ENCODE assay signal across 8 mouse cellular contexts in the genomic region with DNA sequence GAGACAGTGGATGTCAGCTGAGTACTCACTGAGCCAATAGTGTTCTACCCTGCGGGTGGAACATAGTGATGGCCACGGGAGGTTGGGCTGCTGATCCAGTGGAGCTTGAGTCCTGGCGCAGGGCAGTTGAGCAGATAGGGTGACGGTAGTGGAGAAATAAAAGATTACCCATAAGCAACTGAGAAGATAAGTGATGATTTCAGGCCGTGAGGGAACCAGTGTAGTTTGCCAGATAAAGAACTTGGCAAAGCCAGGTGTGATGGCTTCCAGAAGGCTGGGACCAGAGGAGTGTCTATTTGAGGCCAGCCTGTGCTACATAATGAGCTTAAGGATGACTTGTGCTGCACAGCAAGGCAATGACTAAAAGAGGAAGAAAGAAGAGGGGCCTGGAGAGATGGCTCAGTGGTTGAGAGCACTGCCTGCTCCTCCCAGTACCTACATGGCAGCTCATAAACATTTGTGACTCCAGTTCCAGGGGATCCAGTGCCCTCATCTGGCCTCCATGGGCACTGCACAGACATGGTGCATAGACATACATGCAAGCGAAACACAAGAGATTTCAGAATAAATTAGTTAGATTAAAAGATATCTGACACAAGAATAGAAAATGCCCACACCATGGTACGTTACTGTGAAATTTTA. TPM values are rescaled to one million over a fixed set of nuclear protein-coding genes. Genes with fewer than 3 reads are reported as not detected.
DNase-seq lines count a peak whose midpoint lies in the region; ATAC-seq and TF ChIP-seq lines count a peak whose summit lies in the region.

No protein-coding gene starts in this region.

- no peak overlapping the region for H3K4me3 ChIP-seq in forebrain, postnatal 0 days (ENCODE audit: low read depth, low read length)
- H3K4me3 ChIP-seq in forebrain, embryonic 10.5 days = no peak overlapping the region
- no peak overlapping the region for H3K4me3 ChIP-seq in embryonic fibroblast, embryonic 13.5 days (ENCODE audit: insufficient read depth, low read length)

- ATAC-seq in forebrain, postnatal 0 days = peak; percentile 88

- H3K36me3 ChIP-seq in forebrain, postnatal 0 days (ENCODE audit: insufficient read depth) = peaks cover 64% of the 10 kb centered on the region
- H3K36me3 ChIP-seq in forebrain, embryonic 10.5 days (replicated peaks) = peaks cover 60% of the 10 kb centered on the region

- peak; percentile 74 for DNase-seq in forebrain, postnatal 0 days
- DNase-seq in forebrain, embryonic 10.5 days (ENCODE audit: extremely low spot score, low spot score) = no peak
- peak; percentile 46 to 55 for DNase-seq in B cell, adult 2 months
- peak; percentile 54 to 70 for DNase-seq in adrenal gland, postnatal 36 days
- DNase-seq in kidney, postnatal 10 days = peak; percentile 73
- peak; percentile 38 to 45 for DNase-seq in lung, adult 18-20 months
- peak; percentile 43 to 75 for DNase-seq in spleen, postnatal 10 days (ENCODE audit: low spot score in 2 of 2)

- no peaks in the 10 kb centered on the region for H3K27me3 ChIP-seq in forebrain, postnatal 0 days (ENCODE audit: insufficient read depth, low read length)
- H3K27me3 ChIP-seq in forebrain, embryonic 10.5 days (ENCODE audit: poor library complexity, severe bottlenecking) = no peaks in the 10 kb centered on the region

- no peak overlapping the region for H3K27ac ChIP-seq in forebrain, postnatal 0 days (ENCODE audit: low read depth, low read length)
- no peak overlapping the region for H3K27ac ChIP-seq in forebrain, embryonic 10.5 days
- H3K27ac ChIP-seq in embryonic fibroblast, embryonic 13.5 days (ENCODE audit: insufficient read depth, low read length) = no peak overlapping the region

- WGBS in forebrain, postnatal 0 days = 80% methylated on average over 7 of the region's 7 CpGs
- 87% methylated on average over 7 of the region's 7 CpGs for WGBS in forebrain, embryonic 10.5 days

- no peak overlapping the region for H3K9ac ChIP-seq in forebrain, postnatal 0 days

- no peak overlapping the region for H3K4me2 ChIP-seq in forebrain, postnatal 0 days (ENCODE audit: low read depth)

- H3K9me3 ChIP-seq in forebrain, postnatal 0 days (ENCODE audit: low read length) = no peaks in the 10 kb centered on the region
- H3K9me3 ChIP-seq in forebrain, embryonic 10.5 days = no peaks in the 10 kb centered on the region

- TF ChIP-seq POLR2A in embryonic fibroblast, embryonic 13.5 days (IDR thresholded peaks at IDR 0.05; ENCODE audit: low read depth, low read length) = no peak

- no peaks in the 10 kb centered on the region for H3K4me1 ChIP-seq in forebrain, postnatal 0 days (ENCODE audit: insufficient read depth)
- H3K4me1 ChIP-seq in forebrain, embryonic 10.5 days = no peaks in the 10 kb centered on the region
- H3K4me1 ChIP-seq in embryonic fibroblast, embryonic 13.5 days (ENCODE audit: control insufficient read depth, insufficient read depth, low read length) = no peaks in the 10 kb centered on the region

- TF ChIP-seq CTCF in forebrain, postnatal 0 days (IDR thresholded peaks at IDR 0.05; ENCODE audit: low read depth) = peak; percentile 81
- TF ChIP-seq CTCF in embryonic fibroblast, embryonic 13.5 days (IDR thresholded peaks at IDR 0.05; ENCODE audit: borderline replicate concordance, insufficient read depth, low read length) = peak; percentile 64; the same call in 1 of the 2 replicates

RNA-seq across cellular contexts. Expression of a gene that starts 46.8 kb away (rescaled TPM):
- total RNA-seq in forebrain, postnatal 0 days (2014; rRNA removed) = 75.6 and 107 TPM in 2 replicates
- 8.3 and 14.0 TPM in 2 replicates for polyA plus RNA-seq in forebrain, postnatal 0 days (2015; fragmentation: Nextera tagmentation; extraction: Ambion mirVana)
- 3.5 and 5.1 TPM in 2 replicates for polyA plus RNA-seq in forebrain, embryonic 10.5 days (2016; fragmentation: Nextera tagmentation; extraction: Ambion mirVana)
- 10 to 100 TPM; 22.1 to 23.2 TPM for total RNA-seq in adrenal gland, postnatal 36 days (2021)
- polyA plus RNA-seq in embryonic fibroblast, embryonic 13.5 days (2011; ENCODE audit: insufficient read length, low read depth, missing spikeins) = 17.2 and 18.0 TPM in 2 replicates
